ENCODE assay signal across 12 mouse cellular contexts in the genomic region with DNA sequence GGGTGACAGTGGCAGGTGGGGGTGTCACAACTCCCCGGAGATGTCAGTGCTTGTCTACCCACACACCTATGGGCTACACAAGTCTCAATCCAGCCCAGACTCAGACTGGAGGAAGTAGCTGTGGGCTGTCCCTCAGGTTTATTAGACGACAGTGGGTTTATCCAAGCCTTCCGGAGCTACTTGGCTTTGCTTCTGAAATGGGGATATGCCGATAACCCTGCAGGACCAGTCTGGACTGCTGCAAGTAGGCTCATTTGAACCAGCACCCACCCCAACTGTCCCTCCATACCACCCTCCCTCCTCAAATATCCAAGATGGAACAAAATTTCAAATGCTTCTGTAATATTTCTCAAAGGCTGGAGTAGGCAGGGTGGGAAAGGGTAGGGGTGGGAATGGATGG. TPM values are rescaled to one million over a fixed set of nuclear protein-coding genes. Genes with fewer than 3 reads are reported as not detected.
DNase-seq lines count a peak whose midpoint lies in the region; ATAC-seq and TF ChIP-seq lines count a peak whose summit lies in the region.
"Had no signal": no experiment of that assay in that cellular context is flagged by ENCODE, and none has a peak within 500 bp of the region (broad histone marks: within the 10 kb centered on the region; RNA-seq: fewer than 3 reads in every experiment).

No protein-coding gene starts in this region.

- DNase-seq in heart, postnatal 0 days (ENCODE audit: low spot score): no peak
- DNase-seq in heart, postnatal 25 days (ENCODE audit: low spot score): no peak
- no peak for DNase-seq in liver, postnatal 0 days
- DNase-seq: thymus, adult 2 months had no signal

- WGBS in heart, postnatal 0 days: 37% methylated on average over 4 of the region's 4 CpGs
- WGBS in liver, embryonic 16.5 days (ENCODE audit: insufficient replicate concordance): 64% methylated on average over 4 of the region's 4 CpGs
- WGBS in liver, embryonic 12.5 days (ENCODE audit: insufficient replicate concordance): 68% methylated on average over 4 of the region's 4 CpGs
- 38% methylated on average over 4 of the region's 4 CpGs for WGBS in bone marrow, adult 2 months
- WGBS in liver, postnatal 0 days (ENCODE audit: insufficient replicate concordance): 56% methylated on average over 4 of the region's 4 CpGs
- WGBS in forebrain, embryonic 12.5 days: 78% methylated on average over 4 of the region's 4 CpGs

- H3K27me3 ChIP-seq in heart, postnatal 0 days (ENCODE audit: control insufficient read depth, insufficient read depth, low read length): peaks cover 10% of the 10 kb centered on the region; the same call in 1 of the 2 replicates
- no peaks in the 10 kb centered on the region; the same call in 1 of the 2 replicates for H3K27me3 ChIP-seq in liver, embryonic 16.5 days (ENCODE audit: control insufficient read depth, insufficient read depth, low read depth, low read length)
- H3K27me3 ChIP-seq in liver, embryonic 12.5 days (replicated peaks): peaks cover 40% of the 10 kb centered on the region; the same call in 1 of the 2 replicates
- H3K27me3 ChIP-seq in liver, postnatal 0 days (ENCODE audit: insufficient read depth, low read length): no peaks in the 10 kb centered on the region
- H3K27me3 ChIP-seq in forebrain, embryonic 12.5 days: 0 out of 2 replicates have a peak, but pooled peaks cover 5% of the 10 kb centered on the region
- H3K27me3 ChIP-seq: forebrain, embryonic 15.5 days had no signal

- peaks cover 26% of the 10 kb centered on the region for H3K4me1 ChIP-seq in heart, postnatal 0 days (ENCODE audit: control insufficient read depth, insufficient read depth)
- H3K4me1 ChIP-seq in liver, embryonic 16.5 days (ENCODE audit: control insufficient read depth, low read depth, low read length): peaks cover 9% of the 10 kb centered on the region
- H3K4me1 ChIP-seq in liver, embryonic 12.5 days: peaks cover 46% of the 10 kb centered on the region
- H3K4me1 ChIP-seq in bone marrow, adult 2 months (ENCODE audit: control insufficient read depth, insufficient read depth, low read length): peaks cover 2% of the 10 kb centered on the region; the same call in 1 of the 2 replicates
- peaks cover 18% of the 10 kb centered on the region for H3K4me1 ChIP-seq in liver, postnatal 0 days (ENCODE audit: insufficient read depth)
- H3K4me1 ChIP-seq in forebrain, embryonic 12.5 days: peaks cover 23% of the 10 kb centered on the region

- H3K36me3 ChIP-seq in heart, postnatal 0 days (replicated peaks; ENCODE audit: control insufficient read depth, insufficient read depth, low read length): no peaks in the 10 kb centered on the region
- H3K36me3 ChIP-seq in liver, embryonic 16.5 days (ENCODE audit: control insufficient read depth, insufficient read depth): no peaks in the 10 kb centered on the region
- no peaks in the 10 kb centered on the region for H3K36me3 ChIP-seq in liver, embryonic 12.5 days
- H3K36me3 ChIP-seq in liver, postnatal 0 days (replicated peaks; ENCODE audit: insufficient read depth, low read length): no peaks in the 10 kb centered on the region
- H3K36me3 ChIP-seq in forebrain, embryonic 12.5 days (replicated peaks): no peaks in the 10 kb centered on the region
- H3K36me3 ChIP-seq: forebrain, embryonic 15.5 days; hindbrain, embryonic 10.5 days; midbrain, embryonic 12.5 days had no signal

- no peak for TF ChIP-seq EP300 in heart, postnatal 0 days (IDR thresholded peaks at IDR 0.05; ENCODE audit: low read depth)
- no peak for TF ChIP-seq EP300 in liver, postnatal 0 days (IDR thresholded peaks at IDR 0.05; ENCODE audit: low read depth)

- no peaks in the 10 kb centered on the region for H3K9me3 ChIP-seq in heart, postnatal 0 days (replicated peaks; ENCODE audit: control insufficient read depth, low read length)
- no peaks in the 10 kb centered on the region for H3K9me3 ChIP-seq in liver, embryonic 16.5 days (replicated peaks; ENCODE audit: control insufficient read depth, low read length)
- no peaks in the 10 kb centered on the region for H3K9me3 ChIP-seq in liver, embryonic 12.5 days (replicated peaks)
- H3K9me3 ChIP-seq in liver, postnatal 0 days (ENCODE audit: low read length): no peaks in the 10 kb centered on the region
- no peaks in the 10 kb centered on the region for H3K9me3 ChIP-seq in forebrain, embryonic 12.5 days
- H3K9me3 ChIP-seq: forebrain, embryonic 15.5 days; hindbrain, embryonic 10.5 days; midbrain, embryonic 12.5 days had no signal

- H3K27ac ChIP-seq in heart, postnatal 0 days (ENCODE audit: low read depth): peak overlapping the region; percentile 36; the same call in 1 of the 2 replicates
- peak overlapping the region; percentile 61 for H3K27ac ChIP-seq in liver, embryonic 16.5 days (ENCODE audit: low read length)
- no peak overlapping the region for H3K27ac ChIP-seq in liver, embryonic 12.5 days
- H3K27ac ChIP-seq in bone marrow, adult 2 months (ENCODE audit: control insufficient read depth, insufficient read depth, low read depth, low read length, poor library complexity): peak overlapping the region; percentile 84
- peak overlapping the region; percentile 71 for H3K27ac ChIP-seq in liver, postnatal 0 days (ENCODE audit: low read depth)
- H3K27ac ChIP-seq in forebrain, embryonic 12.5 days: no peak overlapping the region
- H3K27ac ChIP-seq: forebrain, embryonic 15.5 days; hindbrain, embryonic 10.5 days had no signal

- no peak for ATAC-seq in heart, postnatal 0 days (ENCODE audit: insufficient read depth, low read depth)
- ATAC-seq in liver, embryonic 16.5 days (ENCODE audit: low read depth): no peak
- no peak for ATAC-seq in liver, embryonic 12.5 days
- ATAC-seq in liver, postnatal 0 days: no peak
- no peak for ATAC-seq in forebrain, embryonic 12.5 days (ENCODE audit: low FRiP score)
- ATAC-seq: forebrain, embryonic 15.5 days; inflammation-experienced regulatory T-cells, adult 6 months had no signal

- H3K4me3 ChIP-seq in heart, postnatal 0 days (ENCODE audit: low read depth, low read length): no peak overlapping the region
- no peak overlapping the region for H3K4me3 ChIP-seq in liver, embryonic 16.5 days (ENCODE audit: low read depth, low read length)
- H3K4me3 ChIP-seq in liver, embryonic 12.5 days: no peak overlapping the region
- H3K4me3 ChIP-seq in bone marrow, adult 2 months (replicated peaks; ENCODE audit: control insufficient read depth, low read depth, low read length): peak overlapping the region; percentile 2
- no peak overlapping the region for H3K4me3 ChIP-seq in liver, postnatal 0 days (ENCODE audit: low read depth, low read length)
- H3K4me3 ChIP-seq in forebrain, embryonic 12.5 days (replicated peaks): no peak overlapping the region
- H3K4me3 ChIP-seq: forebrain, embryonic 15.5 days; hindbrain, embryonic 10.5 days; midbrain, embryonic 12.5 days had no signal

- intact Hi-C loops in heart, postnatal 25 days (cut with DNase I): loop anchor here (5.0 to 10.0 kb wide), 5 partner anchors 99 to 406 kb away; a partner anchor contains a TSS

- H3K4me2 ChIP-seq in heart, postnatal 0 days (ENCODE audit: low read depth, low read length): no peak overlapping the region
- no peak overlapping the region for H3K4me2 ChIP-seq in liver, embryonic 16.5 days (ENCODE audit: low read depth, low read length)
- no peak overlapping the region for H3K4me2 ChIP-seq in liver, embryonic 12.5 days
- 0 out of 2 replicates have a peak overlapping the region, but pooled peaks have one; percentile 6 for H3K4me2 ChIP-seq in liver, postnatal 0 days (ENCODE audit: low read depth, low read length)
- no peak overlapping the region for H3K4me2 ChIP-seq in forebrain, embryonic 12.5 days
- H3K4me2 ChIP-seq: forebrain, embryonic 15.5 days; midbrain, embryonic 12.5 days had no signal

- no peak for TF ChIP-seq CTCF in heart, postnatal 0 days (IDR thresholded peaks at IDR 0.05; ENCODE audit: low read depth)
- no peak for TF ChIP-seq CTCF in bone marrow, adult 2 months (IDR thresholded peaks at IDR 0.05; ENCODE audit: control insufficient read depth, insufficient read depth, low read length)
- TF ChIP-seq CTCF in liver, postnatal 0 days (IDR thresholded peaks at IDR 0.05; ENCODE audit: low read depth): no peak

- TF ChIP-seq POLR2A in bone marrow, adult 2 months (IDR thresholded peaks at IDR 0.05; ENCODE audit: borderline replicate concordance, control insufficient read depth, low read depth, low read length): no peak

- no peak overlapping the region for H3K9ac ChIP-seq in heart, postnatal 0 days (replicated peaks; ENCODE audit: low read depth, low read length)
- H3K9ac ChIP-seq in liver, embryonic 16.5 days (ENCODE audit: low read depth, low read length): no peak overlapping the region
- no peak overlapping the region for H3K9ac ChIP-seq in liver, embryonic 12.5 days
- H3K9ac ChIP-seq in liver, postnatal 0 days (replicated peaks): no peak overlapping the region
- no peak overlapping the region for H3K9ac ChIP-seq in forebrain, embryonic 12.5 days
- H3K9ac ChIP-seq: forebrain, embryonic 15.5 days; midbrain, embryonic 12.5 days had no signal

RNA-seq across cellular contexts. Expression of a gene that starts 23.8 kb away (rescaled TPM):
- total RNA-seq in heart, postnatal 0 days (2014; rRNA removed; ENCODE audit: low replicate concordance): 3.5 and 11.0 TPM in 2 replicates
- polyA plus RNA-seq in heart, postnatal 0 days (2015; fragmentation: Nextera tagmentation; extraction: Ambion mirVana): 12.5 and 13.1 TPM in 2 replicates
- total RNA-seq in heart, postnatal 25 days (2021): 1 to 10 TPM; 3.2 to 4.0 TPM
- polyA plus RNA-seq in liver, embryonic 16.5 days (2015; fragmentation: Nextera tagmentation; extraction: Ambion mirVana): 4.7 and 5.0 TPM in 2 replicates
- polyA plus RNA-seq in liver, embryonic 12.5 days (2016; fragmentation: Nextera tagmentation; extraction: Ambion mirVana): 7.9 TPM in 2 replicates
- 7.2 and 13.4 TPM in 2 replicates for polyA plus RNA-seq in bone marrow, adult 2 months (2011; ENCODE audit: insufficient read depth, insufficient read length, low replicate concordance, missing spikeins)
- polyA plus RNA-seq in liver, postnatal 0 days (2015; fragmentation: Nextera tagmentation; extraction: Ambion mirVana): 4.7 and 4.9 TPM in 2 replicates
- 21.5 and 25.0 TPM in 2 replicates for polyA plus RNA-seq in forebrain, embryonic 12.5 days (2016; fragmentation: Nextera tagmentation; extraction: Ambion mirVana)

RNA-seq across cellular contexts. Expression of a gene that starts 29.6 kb away (rescaled TPM):
- total RNA-seq in heart, postnatal 0 days (2014; rRNA removed; ENCODE audit: low replicate concordance): not detected in 2 replicates
- polyA plus RNA-seq in heart, postnatal 0 days (2015; fragmentation: Nextera tagmentation; extraction: Ambion mirVana): 0.11 TPM in 1 of 2 replicates, not detected in the other
- under 1 TPM in 1 of 2 experiments, not detected in 1; 0.11 TPM for total RNA-seq in heart, postnatal 25 days (2021)
- polyA plus RNA-seq in liver, embryonic 16.5 days (2015; fragmentation: Nextera tagmentation; extraction: Ambion mirVana): 0.02 TPM in 1 of 2 replicates, not detected in the other
- polyA plus RNA-seq in liver, embryonic 12.5 days (2016; fragmentation: Nextera tagmentation; extraction: Ambion mirVana): 0.08 and 0.23 TPM in 2 replicates
- polyA plus RNA-seq in bone marrow, adult 2 months (2011; ENCODE audit: insufficient read depth, insufficient read length, low replicate concordance, missing spikeins): 0.35 TPM in 1 of 2 replicates, not detected in the other
- polyA plus RNA-seq in liver, postnatal 0 days (2015; fragmentation: Nextera tagmentation; extraction: Ambion mirVana): not detected in 2 replicates
- polyA plus RNA-seq in forebrain, embryonic 12.5 days (2016; fragmentation: Nextera tagmentation; extraction: Ambion mirVana): 1.6 and 1.9 TPM in 2 replicates

RNA-seq across cellular contexts. Expression of a gene that starts 40.8 kb away (rescaled TPM):
- 7.5 and 35.0 TPM in 2 replicates for total RNA-seq in heart, postnatal 0 days (2014; rRNA removed; ENCODE audit: low replicate concordance)
- polyA plus RNA-seq in heart, postnatal 0 days (2015; fragmentation: Nextera tagmentation; extraction: Ambion mirVana): 3.7 and 5.0 TPM in 2 replicates
- 1 to 10 TPM; 6.4 to 7.6 TPM for total RNA-seq in heart, postnatal 25 days (2021)
- 0.57 and 0.92 TPM in 2 replicates for polyA plus RNA-seq in liver, embryonic 16.5 days (2015; fragmentation: Nextera tagmentation; extraction: Ambion mirVana)
- polyA plus RNA-seq in liver, embryonic 12.5 days (2016; fragmentation: Nextera tagmentation; extraction: Ambion mirVana): 2.3 and 2.6 TPM in 2 replicates
- polyA plus RNA-seq in bone marrow, adult 2 months (2011; ENCODE audit: insufficient read depth, insufficient read length, low replicate concordance, missing spikeins): 2.2 and 4.0 TPM in 2 replicates
- 0.49 and 0.53 TPM in 2 replicates for polyA plus RNA-seq in liver, postnatal 0 days (2015; fragmentation: Nextera tagmentation; extraction: Ambion mirVana)
- polyA plus RNA-seq in forebrain, embryonic 12.5 days (2016; fragmentation: Nextera tagmentation; extraction: Ambion mirVana): 11.8 and 12.0 TPM in 2 replicates

Comparison
In these comparisons a context has a peak if more than half of its experiments do, and no peak if none do; other contexts are left out.
1. H3K27ac ChIP-seq: peak in heart, postnatal 0 days (single experiment), liver, embryonic 16.5 days (single experiment), bone marrow, adult 2 months (single experiment) and liver, postnatal 0 days (single experiment); none in liver, embryonic 12.5 days (single experiment) and forebrain, embryonic 12.5 days (single experiment).